Mouse (Mus musculus) intestine, embryonic 14.5 days (tissue): Measurements from ENCODE around the gene Mmp23. TPM values are rescaled to one million over a fixed set of nuclear protein-coding genes. Genes with fewer than 3 reads are reported as not detected.
"Not testable (repeated sequence)": the region's sequence is repeated elsewhere in the genome, so short reads cannot be mapped to it uniquely, and the experiment has no call there.

Experiments used
- ATAC-seq: fragments of 200-750 bp; cut with Nextera tagmentation; replicated peaks from 2 replicates; pipeline ENCODE4 v1.8.0; 2017; ENCODE audit warnings: low read depth, moderate number of reproducible peaks, moderate TSS enrichment, moderate library complexity; ENCODE audit not compliant: low FRiP score, low TSS enrichment
- DNase-seq: peaks from one replicate; pipeline ENCODE4 v3.0.0-alpha.2; 2018; ENCODE audit warnings: low spot score
- H3K27ac ChIP-seq: fragments of 300-500 bp; sonication (generic); 2 replicates; pipeline ENCODE4 v1.5.1; 2014; ENCODE audit warnings: low read depth, mild to moderate bottlenecking, control low read depth
- H3K27me3 ChIP-seq: fragments of 300-500 bp; sonication (generic); replicated peaks from 2 replicates; pipeline ENCODE4 v1.6.1; 2014; ENCODE audit warnings: low read length, control low read depth; ENCODE audit not compliant: control insufficient read depth, insufficient read depth
- H3K36me3 ChIP-seq: fragments of 300-500 bp; sonication (generic); 2 replicates; pipeline ENCODE4 v1.6.1; 2014; ENCODE audit warnings: low read length, control low read depth; ENCODE audit not compliant: control insufficient read depth, insufficient read depth
- H3K4me1 ChIP-seq: fragments of 300-500 bp; sonication (generic); replicated peaks from 2 replicates; pipeline ENCODE4 v1.6.1; 2014; ENCODE audit warnings: low read length, control low read depth, mixed read lengths; ENCODE audit not compliant: control insufficient read depth, insufficient read depth
- H3K4me2 ChIP-seq: fragments of 300-500 bp; sonication (generic); 2 replicates; pipeline ENCODE4 v1.6.1; 2014; ENCODE audit warnings: low read length
- H3K4me3 ChIP-seq: fragments of 300-500 bp; sonication (generic); 2 replicates; pipeline ENCODE4 v1.5.1; 2014; ENCODE audit warnings: low read depth, low read length, control low read depth, mixed read lengths
- H3K9ac ChIP-seq: fragments of 300-500 bp; sonication (generic); 2 replicates; pipeline ENCODE4 v1.6.1; 2014; ENCODE audit warnings: mild to moderate bottlenecking, low read length
- H3K9me3 ChIP-seq: fragments of 300-500 bp; sonication (generic); 2 replicates; pipeline ENCODE4 v1.6.1; 2016; ENCODE audit warnings: low read length, control low read depth; ENCODE audit not compliant: control insufficient read depth
- WGBS: fragments of 180-500 bp; shearing (Covaris S2); extraction: QIAGEN DNeasy Blood & Tissue Kit; methylation state at CpG from one replicate; pipeline ENCODE4 v1.1.7; 2014; 5-methylcytosine and 5-hydroxymethylcytosine counted together
- polyA plus RNA-seq: library from polyadenylated mRNA; unstranded; fragments of >200 nt; fragmentation: Nextera tagmentation; extraction: Ambion mirVana; gene quantifications from 2 replicates; pipeline ENCODE4 v1.2.1, GENCODE M21; 2014

Mmp23 gene
- polyA plus RNA-seq, 1 experiment from 2014 or later: 31.1 TPM

- Histone ChIP-seq H3K4me1 (peaks cover 9% of the 10 kb centered on the region), H3K4me2 (no peak overlapping the region), H3K36me3 (no peaks in the 10 kb centered on the region), H3K9me3 (no peaks in the 10 kb centered on the region), H3K9ac (no peak overlapping the region), H3K27ac (no peak overlapping the region), H3K27me3 (0 out of 2 replicates have a peak, but pooled peaks cover 2% of the 10 kb centered on the region), H3K4me3 (no peak overlapping the region)
- 80% methylated on average over 12 of the region's 12 CpGs for WGBS
- DNase-seq (no peak), ATAC-seq (no peak)
Measured at GRCm38 (mm10) chr4:155690571-155691375, 37.6 kb upstream of the Mmp23 start.

GRCm38 (mm10) chr4:155687764-155688163 lies 34.6 kb upstream of the Mmp23 start:
- H3K27me3 ChIP-seq, H3K9me3 ChIP-seq, H3K4me3 ChIP-seq, H3K27ac ChIP-seq, H3K4me2 ChIP-seq, H3K4me1 ChIP-seq, DNase-seq, H3K36me3 ChIP-seq, H3K9ac ChIP-seq, ATAC-seq: not testable (repeated sequence)
- 78% methylated on average over 4 of the region's 4 CpGs for WGBS

- not testable (repeated sequence) for H3K9me3 ChIP-seq, ATAC-seq, H3K4me2 ChIP-seq, H3K4me3 ChIP-seq, DNase-seq, H3K4me1 ChIP-seq, H3K27me3 ChIP-seq, H3K9ac ChIP-seq, H3K36me3 ChIP-seq, H3K27ac ChIP-seq
- 88% methylated on average over 15 of the region's 19 CpGs for WGBS
Measured at GRCm38 (mm10) chr4:155683670-155684277, 30.6 kb upstream of the Mmp23 start.

GRCm38 (mm10) chr4:155675991-155676390 lies 22.8 kb upstream of the Mmp23 start:
- Histone ChIP-seq H3K36me3 (no peaks in the 10 kb centered on the region), H3K4me1 (no peaks in the 10 kb centered on the region), H3K27me3 (no peaks in the 10 kb centered on the region), H3K9me3 (no peaks in the 10 kb centered on the region), H3K4me2 (no peak overlapping the region), H3K9ac (no peak overlapping the region), H3K27ac (no peak overlapping the region), H3K4me3 (no peak overlapping the region)
- WGBS: 84% methylated on average over 2 of the region's 2 CpGs
- ATAC-seq (no peak), DNase-seq (no peak)

GRCm38 (mm10) chr4:155672082-155672481 lies 18.9 kb upstream of the Mmp23 start:
- Histone ChIP-seq H3K4me1 (peaks cover 6% of the 10 kb centered on the region; the same call in 1 of the 2 replicates), H3K9ac (no peak overlapping the region), H3K27me3 (no peaks in the 10 kb centered on the region), H3K9me3 (no peaks in the 10 kb centered on the region), H3K27ac (no peak overlapping the region), H3K4me3 (no peak overlapping the region), H3K36me3 (no peaks in the 10 kb centered on the region), H3K4me2 (no peak overlapping the region)
- ATAC-seq: no peak
- WGBS: 55% methylated on average over 2 of the region's 2 CpGs
- DNase-seq: no peak

GRCm38 (mm10) chr4:155670236-155670635 lies 17.1 kb upstream of the Mmp23 start:
- H3K9me3 ChIP-seq, H3K27me3 ChIP-seq, ATAC-seq, H3K27ac ChIP-seq, H3K4me2 ChIP-seq, H3K4me1 ChIP-seq, H3K4me3 ChIP-seq, H3K9ac ChIP-seq, DNase-seq: not testable (repeated sequence)
- H3K36me3 ChIP-seq: peaks cover 12% of the 10 kb centered on the region
- WGBS: 62% methylated on average over 4 of the region's 4 CpGs

- Histone ChIP-seq H3K9me3 (no peaks in the 10 kb centered on the region), H3K36me3 (peaks cover 14% of the 10 kb centered on the region), H3K4me3 (peak overlapping the region; percentile 82), H3K27ac (0 out of 2 replicates have a peak overlapping the region, but pooled peaks have one; percentile 57), H3K4me1 (peaks cover 6% of the 10 kb centered on the region; the same call in 1 of the 2 replicates), H3K27me3 (no peaks in the 10 kb centered on the region), H3K9ac (peak overlapping the region; percentile 38), H3K4me2 (peak overlapping the region; percentile 88)
- WGBS: under 1% methylated on average over 8 of the region's 8 CpGs
- ATAC-seq (peak; percentile 43; the same call in 1 of the 2 replicates), DNase-seq (no peak)
Measured at GRCm38 (mm10) chr4:155669598-155670075, 16.5 kb upstream of the Mmp23 start.

- H3K9ac ChIP-seq: peak within 1 kb of the TSS; percentile 72
- no peaks in the 10 kb centered on the region for H3K9me3 ChIP-seq
- peak; percentile 99 for ATAC-seq
- H3K36me3 ChIP-seq: peaks cover 14% of the 10 kb centered on the region
- H3K27me3 ChIP-seq: no peaks in the 10 kb centered on the region
- under 1% methylated on average over 73 of the region's 73 CpGs for WGBS
- peak within 1 kb of the TSS; percentile 57 for H3K27ac ChIP-seq
- DNase-seq: peak; percentile 99
- peak within 1 kb of the TSS; percentile 82 for H3K4me3 ChIP-seq
- peaks cover 6% of the 10 kb centered on the region; the same call in 1 of the 2 replicates for H3K4me1 ChIP-seq
- peak within 1 kb of the TSS; percentile 88 for H3K4me2 ChIP-seq
Measured at GRCm38 (mm10) chr4:155668689-155669597, 15.8 kb upstream of the Mmp23 start, which contains the start of gene Mib2. Mib2 (minus strand) TSS chr4:155669198.
